Mouse (Mus musculus): Measurements from ENCODE around the gene Rap1gds1. TPM values are rescaled to one million over a fixed set of nuclear protein-coding genes. Genes with fewer than 3 reads are reported as not detected.

Gene Rap1gds1
- polyA plus RNA-seq (2012) = 10.2 and 13.2 TPM in 2 replicates

GRCm38 (mm10) chr3:139074484-139075211 lies at the start of gene Rap1gds1:
Gene Rap1gds1 (minus strand): TSS chr3:139075201.
- no peak for TF ChIP-seq GATA1 (IDR thresholded peaks at IDR 0.05; ENCODE audit: low read length)

GRCm38 (mm10) chr3:139118446-139118845 lies 43.4 kb upstream of the Rap1gds1 start:
- TF ChIP-seq GATA1 (IDR thresholded peaks at IDR 0.05; ENCODE audit: low read length) = no peak

- TF ChIP-seq GATA1 (IDR thresholded peaks at IDR 0.05; ENCODE audit: low read length) = no peak
These were observed 41.8 kb upstream of the Rap1gds1 start for GRCm38 (mm10) chr3:139116733-139117337.

- no peak for TF ChIP-seq GATA1 (IDR thresholded peaks at IDR 0.05; ENCODE audit: low read length)
These were observed 37.5 kb upstream of the Rap1gds1 start for GRCm38 (mm10) chr3:139112335-139112973.

GRCm38 (mm10) chr3:139111877-139112276 lies 36.9 kb upstream of the Rap1gds1 start:
- no peak for TF ChIP-seq GATA1 (IDR thresholded peaks at IDR 0.05; ENCODE audit: low read length)

- no peak for TF ChIP-seq GATA1 (IDR thresholded peaks at IDR 0.05; ENCODE audit: low read length)
These were observed 33.2 kb upstream of the Rap1gds1 start for GRCm38 (mm10) chr3:139108176-139108575.

GRCm38 (mm10) chr3:139103914-139104313 lies 28.9 kb upstream of the Rap1gds1 start:
- no peak for TF ChIP-seq GATA1 (IDR thresholded peaks at IDR 0.05; ENCODE audit: low read length)

GRCm38 (mm10) chr3:139103346-139103745 lies 28.3 kb upstream of the Rap1gds1 start:
- TF ChIP-seq GATA1 (IDR thresholded peaks at IDR 0.05; ENCODE audit: low read length) = no peak

GRCm38 (mm10) chr3:139101941-139102340 lies 26.9 kb upstream of the Rap1gds1 start:
- TF ChIP-seq GATA1 (IDR thresholded peaks at IDR 0.05; ENCODE audit: low read length) = no peak

GRCm38 (mm10) chr3:139099284-139099683 lies 24.3 kb upstream of the Rap1gds1 start:
- no peak for TF ChIP-seq GATA1 (IDR thresholded peaks at IDR 0.05; ENCODE audit: low read length)

- no peak for TF ChIP-seq GATA1 (IDR thresholded peaks at IDR 0.05; ENCODE audit: low read length)
These were observed 20.9 kb upstream of the Rap1gds1 start for GRCm38 (mm10) chr3:139095894-139096293.

- TF ChIP-seq GATA1 (IDR thresholded peaks at IDR 0.05; ENCODE audit: low read length) = no peak
These were observed 13.5 kb upstream of the Rap1gds1 start for GRCm38 (mm10) chr3:139088526-139088925.

GRCm38 (mm10) chr3:139083778-139084539 lies 9.0 kb upstream of the Rap1gds1 start:
- no peak for TF ChIP-seq GATA1 (IDR thresholded peaks at IDR 0.05; ENCODE audit: low read length)

- no peak for TF ChIP-seq GATA1 (IDR thresholded peaks at IDR 0.05; ENCODE audit: low read length)
These were observed 4.8 kb upstream of the Rap1gds1 start for GRCm38 (mm10) chr3:139079831-139080230.

GRCm38 (mm10) chr3:139078010-139078409 lies 3.0 kb upstream of the Rap1gds1 start:
- TF ChIP-seq GATA1 (IDR thresholded peaks at IDR 0.05; ENCODE audit: low read length) = no peak

GRCm38 (mm10) chr3:139076059-139076455 lies 1.1 kb upstream of the Rap1gds1 start:
- no peak for TF ChIP-seq GATA1 (IDR thresholded peaks at IDR 0.05; ENCODE audit: low read length)

All from G1E-ER4 (cell line).